Mouse (Mus musculus) MEL (cell line): ENCODE results near the gene Safb.

Experiments
- CTCF ChIP-seq, 3 experiments: IDR thresholded peaks in 2 of 3; conservative IDR thresholded peaks in 1 of 3; 2 replicates each; pipeline ENCODE4 v1.5.1; 2011 to 2012; ENCODE audit warnings: low read length in 3 of 3, low read depth in 2 of 3, mild to moderate bottlenecking in 2 of 3, improper control_type of control experiment in 1 of 3, inconsistent platforms in 1 of 3, mixed read lengths in 1 of 3, moderate library complexity in 1 of 3; ENCODE audit not compliant: control insufficient read depth in 1 of 3, insufficient read depth in 1 of 3, poor library complexity in 1 of 3, severe bottlenecking in 1 of 3
- GATA1 ChIP-seq: IDR thresholded peaks from 2 replicates; pipeline ENCODE4 v1.6.1; 2011; ENCODE audit warnings: low read depth, low read length, improper control_type of control experiment
- MAFK ChIP-seq: IDR thresholded peaks from 2 replicates; pipeline ENCODE4 v1.6.1; 2011; ENCODE audit warnings: low read depth, mild to moderate bottlenecking, low read length, improper control_type of control experiment, borderline replicate concordance
- MAX ChIP-seq: IDR thresholded peaks from 2 replicates; pipeline ENCODE4 v1.6.1; 2011; ENCODE audit warnings: low read length, improper control_type of control experiment
- MXI1 ChIP-seq: IDR thresholded peaks from 2 replicates; pipeline ENCODE4 v1.6.1; 2011; ENCODE audit warnings: mild to moderate bottlenecking, low read depth, low read length, improper control_type of control experiment
- MYC ChIP-seq: IDR thresholded peaks from 2 replicates; pipeline ENCODE4 v1.6.1; 2011; ENCODE audit warnings: low read depth, mild to moderate bottlenecking, low read length, improper control_type of control experiment, moderate library complexity
- NELFE ChIP-seq: IDR thresholded peaks from 2 replicates; pipeline ENCODE4 v1.6.1; 2011; ENCODE audit warnings: low read depth, low read length, improper control_type of control experiment
- POLR2A ChIP-seq, 2 experiments: IDR thresholded peaks; 2 replicates each; pipeline ENCODE4 v1.6.1; 2011 to 2012; ENCODE audit warnings: low read length in 2 of 2, mild to moderate bottlenecking in 2 of 2, control low read depth in 1 of 2, improper control_type of control experiment in 1 of 2, low read depth in 1 of 2, moderate library complexity in 1 of 2; ENCODE audit not compliant: control insufficient read depth in 1 of 2, insufficient read depth in 1 of 2, poor library complexity in 1 of 2
- TAL1 ChIP-seq: IDR thresholded peaks from 2 replicates; pipeline ENCODE4 v1.6.1; 2012; ENCODE audit warnings: mild to moderate bottlenecking, inconsistent platforms, low read length, moderate library complexity, mixed read lengths
- ZC3H11A ChIP-seq: IDR thresholded peaks from 2 replicates; pipeline ENCODE4 v1.6.1; 2012; ENCODE audit warnings: low read depth, mild to moderate bottlenecking, inconsistent platforms, low read length, improper control_type of control experiment
- ZKSCAN1 ChIP-seq: IDR thresholded peaks from 2 replicates; pipeline ENCODE4 v1.6.1; 2012; ENCODE audit warnings: low read depth, mild to moderate bottlenecking, inconsistent platforms, low read length, improper control_type of control experiment, moderate library complexity

GRCm38 (mm10) chr17:56634023-56634422 is 49.4 kb downstream of the Safb start:
- no peak for TF ChIP-seq TAL1
- no peak for TF ChIP-seq CTCF (IDR thresholded peaks at IDR 0.05 in 2 of 3, conservative IDR thresholded peaks at IDR 0.05 in 1 of 3; ENCODE audit: control insufficient read depth in 1 of 3, insufficient read depth in 1 of 3, low read depth in 2 of 3, low read length in 3 of 3, poor library complexity in 1 of 3, severe bottlenecking in 1 of 3)
- no peak for TF ChIP-seq POLR2A (IDR thresholded peaks at IDR 0.05; ENCODE audit: control insufficient read depth in 1 of 2, insufficient read depth in 1 of 2, low read depth in 1 of 2, low read length in 2 of 2, poor library complexity in 1 of 2)
- TF ChIP-seq MAX, result no peak
- no peak for TF ChIP-seq ZKSCAN1
- no peak for TF ChIP-seq GATA1
- TF ChIP-seq MAFK, result no peak
- no peak for TF ChIP-seq NELFE
- no peak for TF ChIP-seq MXI1
- no peak for TF ChIP-seq ZC3H11A
- no peak for TF ChIP-seq MYC
